Mouse (Mus musculus) cerebellum, adult 2 months (tissue): ENCODE data around the gene Hcrtr2. TPM values are rescaled to one million over a fixed set of nuclear protein-coding genes. Genes with fewer than 3 reads are reported as not detected.

Source experiments
- DNase-seq, 2 experiments: peaks; one replicate each; pipeline ENCODE4 v3.0.0; 2021
- H3K27ac ChIP-seq: fragments of 200-500 bp; 2 replicates; pipeline ENCODE4 v1.5.1; 2012; ENCODE audit warnings: low read length, control low read depth, inconsistent platforms; ENCODE audit not compliant: insufficient read depth
- H3K27me3 ChIP-seq: fragments of 200-500 bp; 2 replicates; pipeline ENCODE4 v1.6.1; 2012; ENCODE audit warnings: inconsistent platforms, mild to moderate bottlenecking, low read length, moderate library complexity; ENCODE audit not compliant: control insufficient read depth, insufficient read depth
- H3K4me1 ChIP-seq: fragments of 200-500 bp; 2 replicates; pipeline ENCODE4 v1.6.1; 2011; ENCODE audit warnings: low read length; ENCODE audit not compliant: control insufficient read depth, insufficient read depth
- H3K4me3 ChIP-seq: fragments of 200-500 bp; replicated peaks from 2 replicates; pipeline ENCODE3; 2011; ENCODE audit warnings: mild to moderate bottlenecking, low read depth, low read length, control low read depth; ENCODE audit not compliant: insufficient read depth
- CTCF ChIP-seq: fragments of 200-500 bp; IDR thresholded peaks from 2 replicates; pipeline ENCODE4 v1.5.1; 2011; ENCODE audit warnings: low read depth, mild to moderate bottlenecking, control low read depth, low read length, moderate library complexity, borderline replicate concordance; ENCODE audit not compliant: insufficient read depth
- POLR2A ChIP-seq: fragments of 200-500 bp; IDR thresholded peaks from 2 replicates; pipeline ENCODE4 v1.6.1; 2011; ENCODE audit warnings: low read length, control low read depth, borderline replicate concordance; ENCODE audit not compliant: insufficient read depth
- WGBS: fragments of 180-500 bp; shearing (Covaris S2); methylation state at CpG from one replicate; pipeline ENCODE4 v1.1.7; 2018; 5-methylcytosine and 5-hydroxymethylcytosine counted together
- polyA plus RNA-seq: library from polyadenylated mRNA; depleted of rRNA; stranded (reverse); fragments of >200 nt; gene quantifications from 2 replicates; pipeline ENCODE4 v1.2.3, GENCODE M21; 2012; rRNA removed

The Hcrtr2 gene
- polyA plus RNA-seq, 1 experiment, result 2.5 TPM

GRCm38 (mm10) chr9:76230400-76230799, 93.3 kb downstream of the Hcrtr2 start:
- no peak overlapping the region for H3K4me3 ChIP-seq
- H3K4me1 ChIP-seq, result no peaks in the 10 kb centered on the region
- no peak for DNase-seq
- TF ChIP-seq POLR2A (no peak), CTCF (no peak)
- H3K27ac ChIP-seq, result no peak overlapping the region
- H3K27me3 ChIP-seq, result no peaks in the 10 kb centered on the region
- 28% methylated on average over 11 of the region's 11 CpGs for WGBS

- no peak overlapping the region for H3K4me3 ChIP-seq
- peak; percentile 25 to 77 for DNase-seq
- 13% methylated on average over 4 of the region's 4 CpGs for WGBS
- H3K4me1 ChIP-seq, result peaks cover 5% of the 10 kb centered on the region; the same call in 1 of the 2 replicates
- TF ChIP-seq POLR2A, result no peak
- no peak for TF ChIP-seq CTCF
- H3K27ac ChIP-seq, result no peak overlapping the region
- H3K27me3 ChIP-seq, result no peaks in the 10 kb centered on the region
Observed at GRCm38 (mm10) chr9:76217178-76217975, 106.3 kb downstream of the Hcrtr2 start.

- Histone ChIP-seq H3K27ac (no peak overlapping the region), H3K4me1 (peaks cover 5% of the 10 kb centered on the region; the same call in 1 of the 2 replicates), H3K27me3 (no peaks in the 10 kb centered on the region), H3K4me3 (no peak overlapping the region)
- 66% methylated on average over 4 of the region's 4 CpGs for WGBS
- no peak for DNase-seq
- no peak for TF ChIP-seq POLR2A
- TF ChIP-seq CTCF, result no peak
Observed at GRCm38 (mm10) chr9:76214678-76215077, 109.0 kb downstream of the Hcrtr2 start.

DNA sequence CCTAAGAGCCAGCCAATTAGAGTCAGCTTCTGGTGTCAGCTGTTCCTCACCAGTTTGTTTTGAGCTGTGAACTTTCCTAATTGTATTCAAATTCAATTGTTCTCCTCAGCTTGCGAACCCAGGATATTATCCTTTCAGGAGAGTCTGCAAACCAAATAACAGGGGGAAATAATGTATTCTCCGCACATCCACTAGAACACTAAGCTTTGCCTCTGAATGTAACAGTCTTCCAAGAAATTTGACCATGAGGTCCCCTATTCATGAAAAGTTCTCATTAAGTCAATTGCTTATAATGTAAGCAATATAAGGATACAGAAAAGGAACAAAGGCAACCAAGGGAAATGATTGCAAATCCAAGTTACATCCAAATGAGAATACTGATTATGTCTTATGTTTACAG, 110.1 kb downstream of the Hcrtr2 start, which contains the start of gene Gfral:
Gfral (minus strand) TSS at position 101 of the 400 bp plus-strand sequence.
- no peaks in the 10 kb centered on the region for H3K27me3 ChIP-seq
- H3K4me1 ChIP-seq, result peaks cover 5% of the 10 kb centered on the region; the same call in 1 of the 2 replicates
- WGBS, result 91% methylated on average over 2 of the region's 2 CpGs
- no peak within 1 kb of the TSS for H3K27ac ChIP-seq
- DNase-seq, result no peak
- no peak within 1 kb of the TSS for H3K4me3 ChIP-seq
- TF ChIP-seq CTCF, result no peak
- no peak for TF ChIP-seq POLR2A

- 81% methylated on average over 4 of the region's 4 CpGs for WGBS
- no peaks in the 10 kb centered on the region for H3K4me1 ChIP-seq
- H3K4me3 ChIP-seq, result no peak overlapping the region
- no peak for DNase-seq
- TF ChIP-seq POLR2A (no peak), CTCF (no peak)
- no peaks in the 10 kb centered on the region for H3K27me3 ChIP-seq
- H3K27ac ChIP-seq, result no peak overlapping the region
Observed at GRCm38 (mm10) chr9:76196917-76197316, 126.7 kb downstream of the Hcrtr2 start.

- no peak overlapping the region for H3K4me3 ChIP-seq
- TF ChIP-seq POLR2A, result no peak
- H3K27me3 ChIP-seq, result no peaks in the 10 kb centered on the region
- H3K27ac ChIP-seq, result no peak overlapping the region
- no peaks in the 10 kb centered on the region for H3K4me1 ChIP-seq
- DNase-seq, result no peak
Observed at GRCm38 (mm10) chr9:76179221-76179620, 144.4 kb downstream of the Hcrtr2 start.

Other genes with a start within 250 kb of the Hcrtr2 start
- gene Gfral, start 110.2 kb downstream of the Hcrtr2 start, polyA plus RNA-seq, result not detected in 2 replicates
- 0.03 and 0.06 TPM in 2 replicates for gene Fam83b, start 243.3 kb upstream of the Hcrtr2 start, polyA plus RNA-seq